Mouse (Mus musculus): Measurements from ENCODE around the gene Irgm2. TPM values are rescaled to one million over a fixed set of nuclear protein-coding genes. Genes with fewer than 3 reads are reported as not detected.
"Not testable (repeated sequence)": the region's sequence is repeated elsewhere in the genome, so short reads cannot be mapped to it uniquely, and the experiment has no call there.

The Irgm2 gene
- polyA plus RNA-seq, 1 experiment from 2014 or later = 0.57 TPM

GRCm38 (mm10) chr11:58215814-58216213 lies 16.4 kb downstream of the Irgm2 start:
- Histone ChIP-seq H3K36me3 (no peaks in the 10 kb centered on the region), H3K27me3 (ENCODE audit: low read depth, poor library complexity, severe bottlenecking) (no peaks in the 10 kb centered on the region), H3K4me1 (peaks cover 14% of the 10 kb centered on the region), H3K4me3 (no peak overlapping the region), H3K9me3 (replicated peaks) (no peaks in the 10 kb centered on the region), H3K27ac (replicated peaks) (no peak overlapping the region)
- 88% methylated on average over 5 of the region's 5 CpGs for WGBS
- no peak for DNase-seq (ENCODE audit: low spot score)

- WGBS = 90% methylated on average over 6 of the region's 6 CpGs
Measured at GRCm38 (mm10) chr11:58216823-58217222, 17.4 kb downstream of the Irgm2 start.

GRCm38 (mm10) chr11:58223751-58224150 lies 24.3 kb downstream of the Irgm2 start:
- DNase-seq (ENCODE audit: low spot score) = no peak
- no peaks in the 10 kb centered on the region for H3K27me3 ChIP-seq (ENCODE audit: low read depth, poor library complexity, severe bottlenecking)
- no peaks in the 10 kb centered on the region for H3K36me3 ChIP-seq
- 69% methylated on average over 4 of the region's 4 CpGs for WGBS
- H3K27ac ChIP-seq (replicated peaks) = no peak overlapping the region
- no peaks in the 10 kb centered on the region for H3K9me3 ChIP-seq (replicated peaks)
- H3K4me1 ChIP-seq = peaks cover 12% of the 10 kb centered on the region
- no peak overlapping the region for H3K4me3 ChIP-seq

More at GRCm38 (mm10) chr11:58216823-58217222, 17.4 kb downstream of the Irgm2 start:
- H3K4me3 ChIP-seq = no peak overlapping the region
- no peak overlapping the region for H3K27ac ChIP-seq (replicated peaks)
- no peaks in the 10 kb centered on the region for H3K27me3 ChIP-seq (ENCODE audit: low read depth, poor library complexity, severe bottlenecking)
- H3K4me1 ChIP-seq = peaks cover 4% of the 10 kb centered on the region
- no peaks in the 10 kb centered on the region for H3K36me3 ChIP-seq
- DNase-seq (ENCODE audit: low spot score) = no peak
- no peaks in the 10 kb centered on the region for H3K9me3 ChIP-seq (replicated peaks)

- Histone ChIP-seq H3K27me3 (ENCODE audit: low read depth, poor library complexity, severe bottlenecking) (no peaks in the 10 kb centered on the region), H3K4me1 (peaks cover 12% of the 10 kb centered on the region), H3K27ac (replicated peaks) (no peak overlapping the region), H3K9me3 (replicated peaks) (no peaks in the 10 kb centered on the region), H3K4me3 (no peak overlapping the region), H3K36me3 (no peaks in the 10 kb centered on the region)
- 69% methylated on average over 7 of the region's 7 CpGs for WGBS
- DNase-seq (ENCODE audit: low spot score) = no peak
Measured at GRCm38 (mm10) chr11:58224313-58224712, 24.9 kb downstream of the Irgm2 start.

- H3K36me3 ChIP-seq; H3K27me3 ChIP-seq (ENCODE audit: low read depth, poor library complexity, severe bottlenecking); H3K27ac ChIP-seq (replicated peaks); H3K9me3 ChIP-seq (replicated peaks); DNase-seq (ENCODE audit: low spot score); H3K4me3 ChIP-seq: not testable (repeated sequence)
- peaks cover 12% of the 10 kb centered on the region for H3K4me1 ChIP-seq
- 76% methylated on average over 2 of the region's 2 CpGs for WGBS
Measured at GRCm38 (mm10) chr11:58224872-58225271, 25.5 kb downstream of the Irgm2 start.

GRCm38 (mm10) chr11:58225655-58226054 lies 26.2 kb downstream of the Irgm2 start:
- Histone ChIP-seq H3K27me3 (ENCODE audit: low read depth, poor library complexity, severe bottlenecking) (no peaks in the 10 kb centered on the region; the same call in 1 of the 2 replicates), H3K36me3 (no peaks in the 10 kb centered on the region), H3K9me3 (replicated peaks) (no peaks in the 10 kb centered on the region), H3K4me3 (no peak overlapping the region), H3K27ac (replicated peaks) (no peak overlapping the region), H3K4me1 (peaks cover 12% of the 10 kb centered on the region)
- DNase-seq (ENCODE audit: low spot score) = peak; percentile 68
- WGBS = 14% methylated on average over 5 of the region's 5 CpGs

- no peaks in the 10 kb centered on the region for H3K9me3 ChIP-seq (replicated peaks)
- H3K27ac ChIP-seq (replicated peaks) = no peak overlapping the region
- H3K4me1 ChIP-seq = peaks cover 12% of the 10 kb centered on the region
- no peaks in the 10 kb centered on the region; the same call in 1 of the 2 replicates for H3K27me3 ChIP-seq (ENCODE audit: low read depth, poor library complexity, severe bottlenecking)
- no peak for DNase-seq (ENCODE audit: low spot score)
- H3K4me3 ChIP-seq = no peak overlapping the region
- no peaks in the 10 kb centered on the region for H3K36me3 ChIP-seq
Measured at GRCm38 (mm10) chr11:58226425-58226824, 27.0 kb downstream of the Irgm2 start.

GRCm38 (mm10) chr11:58228021-58228420 lies 28.6 kb downstream of the Irgm2 start:
- DNase-seq (ENCODE audit: low spot score); H3K27ac ChIP-seq (replicated peaks); H3K4me3 ChIP-seq; H3K9me3 ChIP-seq (replicated peaks); H3K36me3 ChIP-seq; H3K27me3 ChIP-seq (ENCODE audit: low read depth, poor library complexity, severe bottlenecking): not testable (repeated sequence)
- WGBS = 79% methylated on average over 2 of the region's 2 CpGs
- peaks cover 20% of the 10 kb centered on the region for H3K4me1 ChIP-seq

- H3K27ac ChIP-seq (replicated peaks) = no peak overlapping the region
- peaks cover 13% of the 10 kb centered on the region for H3K4me1 ChIP-seq
- no peaks in the 10 kb centered on the region for H3K9me3 ChIP-seq (replicated peaks)
- WGBS = 71% methylated on average over 16 of the region's 16 CpGs
- DNase-seq (ENCODE audit: low spot score) = no peak
- no peaks in the 10 kb centered on the region; the same call in 1 of the 2 replicates for H3K27me3 ChIP-seq (ENCODE audit: low read depth, poor library complexity, severe bottlenecking)
- H3K4me3 ChIP-seq = no peak overlapping the region
- no peaks in the 10 kb centered on the region for H3K36me3 ChIP-seq
Measured at GRCm38 (mm10) chr11:58230396-58230910, 31.0 kb downstream of the Irgm2 start.

GRCm38 (mm10) chr11:58231156-58231555 lies 31.7 kb downstream of the Irgm2 start:
- no peak overlapping the region for H3K27ac ChIP-seq (replicated peaks)
- H3K4me3 ChIP-seq = no peak overlapping the region
- H3K9me3 ChIP-seq (replicated peaks) = no peaks in the 10 kb centered on the region
- peaks cover 8% of the 10 kb centered on the region for H3K4me1 ChIP-seq
- no peaks in the 10 kb centered on the region; the same call in 1 of the 2 replicates for H3K27me3 ChIP-seq (ENCODE audit: low read depth, poor library complexity, severe bottlenecking)
- no peak for DNase-seq (ENCODE audit: low spot score)
- 89% methylated on average over 8 of the region's 8 CpGs for WGBS
- no peaks in the 10 kb centered on the region for H3K36me3 ChIP-seq

GRCm38 (mm10) chr11:58234551-58234950 lies 35.1 kb downstream of the Irgm2 start:
- not testable (repeated sequence) for H3K36me3 ChIP-seq; H3K9me3 ChIP-seq (replicated peaks); H3K27ac ChIP-seq (replicated peaks); DNase-seq (ENCODE audit: low spot score); H3K27me3 ChIP-seq (ENCODE audit: low read depth, poor library complexity, severe bottlenecking); H3K4me3 ChIP-seq
- 94% methylated on average over 3 of the region's 3 CpGs for WGBS
- H3K4me1 ChIP-seq = peaks cover 17% of the 10 kb centered on the region

- no peaks in the 10 kb centered on the region for H3K9me3 ChIP-seq (replicated peaks)
- no peaks in the 10 kb centered on the region for H3K36me3 ChIP-seq
- H3K27ac ChIP-seq (replicated peaks) = no peak overlapping the region
- WGBS = 8% methylated on average over 6 of the region's 6 CpGs
- H3K4me1 ChIP-seq = peaks cover 18% of the 10 kb centered on the region
- no peaks in the 10 kb centered on the region; the same call in 1 of the 2 replicates for H3K27me3 ChIP-seq (ENCODE audit: low read depth, poor library complexity, severe bottlenecking)
- peak; percentile 40 for DNase-seq (ENCODE audit: low spot score)
- no peak overlapping the region for H3K4me3 ChIP-seq
Measured at GRCm38 (mm10) chr11:58235152-58235551, 35.7 kb downstream of the Irgm2 start.

- Histone ChIP-seq H3K9me3 (replicated peaks) (no peaks in the 10 kb centered on the region), H3K36me3 (no peaks in the 10 kb centered on the region), H3K27ac (replicated peaks) (peak overlapping the region; percentile 67), H3K27me3 (ENCODE audit: low read depth, poor library complexity, severe bottlenecking) (no peaks in the 10 kb centered on the region; the same call in 1 of the 2 replicates), H3K4me3 (peak overlapping the region; percentile 61), H3K4me1 (peaks cover 10% of the 10 kb centered on the region)
- peak; percentile 79 for DNase-seq (ENCODE audit: low spot score)
- WGBS = 2% methylated on average over 37 of the region's 37 CpGs
Measured at GRCm38 (mm10) chr11:58238840-58239791, 39.7 kb downstream of the Irgm2 start.

All from midbrain, embryonic 10.5 days (tissue).